Mouse (Mus musculus) limb, embryonic 11.5 days (tissue): ENCODE data around the gene Icos. TPM values are rescaled to one million over a fixed set of nuclear protein-coding genes. Genes with fewer than 3 reads are reported as not detected.

Experiments used
- ATAC-seq: fragments of 200-750 bp; cut with Nextera tagmentation; 2 replicates; pipeline ENCODE4 v1.8.0; 2017; ENCODE audit warnings: low read depth; ENCODE audit not compliant: insufficient number of reproducible peaks, low FRiP score, low TSS enrichment
- DNase-seq: peaks from one replicate; pipeline ENCODE4 v3.0.0-alpha.2; 2015; ENCODE audit warnings: low spot score
- H3K27ac ChIP-seq: fragments of 300-500 bp; sonication (generic); replicated peaks from 2 replicates; pipeline ENCODE4 v1.5.1; 2014; ENCODE audit warnings: low read depth, mild to moderate bottlenecking, low read length
- H3K27me3 ChIP-seq: fragments of 300-500 bp; sonication (generic); 2 replicates; pipeline ENCODE4 v1.6.1; 2014; ENCODE audit warnings: mild to moderate bottlenecking, low read length, mixed read lengths; ENCODE audit not compliant: control insufficient read depth, insufficient read depth
- H3K36me3 ChIP-seq: fragments of 300-500 bp; sonication (generic); 2 replicates; pipeline ENCODE4 v1.6.1; 2014; ENCODE audit warnings: mild to moderate bottlenecking, low read length, moderate library complexity, mixed read lengths; ENCODE audit not compliant: control insufficient read depth, insufficient read depth
- H3K4me1 ChIP-seq: fragments of 300-500 bp; sonication (generic); 2 replicates; pipeline ENCODE4 v1.6.1; 2014; ENCODE audit warnings: low read length, mixed read lengths; ENCODE audit not compliant: control insufficient read depth, insufficient read depth
- H3K4me2 ChIP-seq: fragments of 300-500 bp; sonication (generic); 2 replicates; pipeline ENCODE4 v1.6.1; 2014; ENCODE audit warnings: low read depth, mild to moderate bottlenecking, moderate library complexity; ENCODE audit not compliant: severe bottlenecking
- H3K4me3 ChIP-seq: fragments of 300-500 bp; sonication (generic); 2 replicates; pipeline ENCODE4 v1.5.1; 2014; ENCODE audit warnings: low read depth, low read length
- H3K9ac ChIP-seq: fragments of 300-500 bp; sonication (generic); 2 replicates; pipeline ENCODE4 v1.6.1; 2014; ENCODE audit warnings: mild to moderate bottlenecking, low read length
- H3K9me3 ChIP-seq: fragments of 300-500 bp; sonication (generic); 2 replicates; pipeline ENCODE4 v1.6.1; 2016; ENCODE audit warnings: low read length; ENCODE audit not compliant: control insufficient read depth
- WGBS: fragments of 180-500 bp; shearing (Covaris S2); extraction: QIAGEN DNeasy Blood & Tissue Kit; methylation state at CpG from one replicate; pipeline ENCODE4 v1.1.7; 2014; 5-methylcytosine and 5-hydroxymethylcytosine counted together
- polyA plus RNA-seq: library from polyadenylated mRNA; unstranded; fragments of >200 nt; fragmentation: Nextera tagmentation; extraction: Ambion mirVana; gene quantifications from 2 replicates; pipeline ENCODE4 v1.2.1, GENCODE M21; 2014

Gene Icos
- 0.07 and 0.33 TPM in 2 replicates for polyA plus RNA-seq

- Histone ChIP-seq H3K9ac (no peak within 1 kb of the TSS), H3K9me3 (no peaks in the 10 kb centered on the region), H3K27me3 (no peaks in the 10 kb centered on the region), H3K4me3 (no peak within 1 kb of the TSS), H3K4me2 (no peak within 1 kb of the TSS), H3K27ac (no peak within 1 kb of the TSS), H3K4me1 (no peaks in the 10 kb centered on the region), H3K36me3 (no peaks in the 10 kb centered on the region)
- ATAC-seq (no peak), DNase-seq (no peak)
- WGBS, result 82% methylated on average over 6 of the region's 6 CpGs
Measured at GRCm38 (mm10) chr1:60977641-60978040, at the start of gene Icos. Gene Icos (plus strand): TSS chr1:60977927.

- Histone ChIP-seq H3K36me3 (no peaks in the 10 kb centered on the region), H3K9me3 (no peaks in the 10 kb centered on the region), H3K4me3 (no peak overlapping the region), H3K4me1 (no peaks in the 10 kb centered on the region), H3K27me3 (no peaks in the 10 kb centered on the region), H3K9ac (no peak overlapping the region), H3K27ac (no peak overlapping the region), H3K4me2 (no peak overlapping the region)
- 89% methylated on average over 3 of the region's 3 CpGs for WGBS
- ATAC-seq, result no peak
- no peak for DNase-seq
Measured at GRCm38 (mm10) chr1:60929036-60929435, 48.7 kb upstream of the Icos start.

DNA sequence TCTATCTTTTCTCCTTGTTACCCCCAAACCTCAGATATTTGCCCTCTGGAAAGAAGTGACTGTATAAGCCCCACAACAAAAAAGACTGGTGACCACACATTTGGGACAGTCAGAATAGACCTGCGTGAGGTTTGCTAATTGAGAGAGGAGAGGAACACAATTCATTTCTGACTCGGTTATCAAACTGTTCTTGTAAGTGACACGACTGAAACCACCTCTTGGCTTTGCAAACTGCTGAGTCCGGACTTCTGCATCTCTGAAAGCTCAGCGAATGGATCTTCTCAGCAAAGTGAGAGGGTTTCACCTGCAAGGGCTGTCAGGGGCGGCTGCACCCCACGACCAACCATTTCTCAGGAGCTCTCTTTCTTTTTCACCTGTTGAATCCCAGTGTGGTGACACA, 47.3 kb upstream of the Icos start:
- H3K4me1 ChIP-seq, result no peaks in the 10 kb centered on the region
- no peak overlapping the region for H3K9ac ChIP-seq
- no peak overlapping the region for H3K27ac ChIP-seq
- no peaks in the 10 kb centered on the region for H3K27me3 ChIP-seq
- H3K4me3 ChIP-seq, result no peak overlapping the region
- 87% methylated on average over 7 of the region's 7 CpGs for WGBS
- H3K36me3 ChIP-seq, result no peaks in the 10 kb centered on the region
- DNase-seq (no peak), ATAC-seq (no peak)
- H3K4me2 ChIP-seq, result no peak overlapping the region
- H3K9me3 ChIP-seq, result no peaks in the 10 kb centered on the region

- no peak overlapping the region for H3K4me3 ChIP-seq
- 0 out of 2 replicates have a peak, but pooled peaks cover 3% of the 10 kb centered on the region for H3K4me1 ChIP-seq
- whole genome bisulfite sequencing, result 47% methylated on average over 8 of the region's 8 CpGs
- no peak overlapping the region for H3K27ac ChIP-seq
- no peaks in the 10 kb centered on the region for H3K36me3 ChIP-seq
- H3K4me2 ChIP-seq, result no peak overlapping the region
- no peak for ATAC-seq
- H3K27me3 ChIP-seq, result no peaks in the 10 kb centered on the region
- no peak overlapping the region for H3K9ac ChIP-seq
- H3K9me3 ChIP-seq, result no peaks in the 10 kb centered on the region
- no peak for DNase-seq
Measured at GRCm38 (mm10) chr1:60935968-60936581, 41.7 kb upstream of the Icos start.

GRCm38 (mm10) chr1:60936963-60937711, 40.6 kb upstream of the Icos start:
- Histone ChIP-seq H3K4me2 (no peak overlapping the region), H3K36me3 (no peaks in the 10 kb centered on the region), H3K4me1 (0 out of 2 replicates have a peak, but pooled peaks cover 3% of the 10 kb centered on the region), H3K27me3 (no peaks in the 10 kb centered on the region), H3K4me3 (no peak overlapping the region), H3K9ac (no peak overlapping the region), H3K9me3 (no peaks in the 10 kb centered on the region), H3K27ac (no peak overlapping the region)
- 73% methylated on average over 6 of the region's 6 CpGs for WGBS
- DNase-seq (no peak), ATAC-seq (no peak)

- H3K27me3 ChIP-seq, result no peaks in the 10 kb centered on the region
- H3K36me3 ChIP-seq, result no peaks in the 10 kb centered on the region
- no peaks in the 10 kb centered on the region for H3K9me3 ChIP-seq
- no peak overlapping the region for H3K4me3 ChIP-seq
- ATAC-seq (no peak), DNase-seq (no peak)
- H3K4me1 ChIP-seq, result 0 out of 2 replicates have a peak, but pooled peaks cover 3% of the 10 kb centered on the region
- WGBS, result 91% methylated on average over 2 of the region's 2 CpGs
- H3K9ac ChIP-seq, result no peak overlapping the region
- H3K4me2 ChIP-seq, result no peak overlapping the region
- H3K27ac ChIP-seq, result no peak overlapping the region
Measured at GRCm38 (mm10) chr1:60938256-60938655, 39.5 kb upstream of the Icos start.

DNA sequence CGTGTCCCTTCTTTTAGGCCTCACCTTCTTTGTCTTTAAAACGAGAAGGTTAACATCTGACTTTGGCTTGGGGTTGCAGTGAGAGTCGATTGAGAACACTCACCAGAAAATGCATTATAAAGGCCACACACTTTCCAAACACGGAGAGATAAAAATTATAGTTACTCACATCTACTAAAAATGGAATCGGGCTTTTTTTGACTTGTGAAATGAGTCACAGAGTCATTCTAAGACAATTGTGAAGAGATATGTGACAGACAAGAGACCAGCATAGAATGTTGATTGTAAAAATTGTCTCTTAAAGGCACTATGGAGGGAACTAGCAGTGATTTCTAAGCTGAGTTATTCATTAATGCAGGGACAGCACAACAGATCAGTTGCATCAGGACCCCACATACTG, 38.8 kb upstream of the Icos start:
- Histone ChIP-seq H3K4me3 (no peak overlapping the region), H3K27me3 (no peaks in the 10 kb centered on the region), H3K9ac (no peak overlapping the region), H3K4me1 (0 out of 2 replicates have a peak, but pooled peaks cover 3% of the 10 kb centered on the region), H3K9me3 (no peaks in the 10 kb centered on the region), H3K36me3 (no peaks in the 10 kb centered on the region), H3K27ac (no peak overlapping the region), H3K4me2 (no peak overlapping the region)
- WGBS, result 87% methylated on average over 5 of the region's 5 CpGs
- no peak for DNase-seq
- ATAC-seq, result no peak

DNA sequence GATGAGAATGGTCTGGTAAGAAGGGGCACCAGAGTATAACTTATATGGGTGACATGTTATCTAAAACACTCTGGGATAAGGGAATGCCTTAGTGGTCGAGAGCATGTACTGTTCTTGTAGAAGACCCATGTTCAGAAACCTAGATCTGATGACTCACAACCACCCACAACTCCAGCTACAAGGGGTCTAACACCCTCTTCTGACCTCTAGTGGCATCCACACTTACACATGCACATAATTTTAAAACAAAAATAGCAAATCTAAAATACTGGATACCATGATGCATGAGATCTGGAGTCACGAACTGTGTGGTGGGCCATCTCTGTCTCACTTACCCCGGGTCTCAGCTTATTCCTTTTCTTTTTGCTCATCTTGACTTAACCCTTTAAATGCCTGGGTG, 37.7 kb upstream of the Icos start:
- WGBS, result 85% methylated on average over 3 of the region's 3 CpGs
- Histone ChIP-seq H3K9me3 (no peaks in the 10 kb centered on the region), H3K36me3 (no peaks in the 10 kb centered on the region), H3K4me1 (0 out of 2 replicates have a peak, but pooled peaks cover 3% of the 10 kb centered on the region), H3K9ac (no peak overlapping the region), H3K27me3 (no peaks in the 10 kb centered on the region), H3K27ac (no peak overlapping the region), H3K4me3 (no peak overlapping the region), H3K4me2 (no peak overlapping the region)
- DNase-seq (no peak), ATAC-seq (no peak)
